Comparison of ENCODE assay signal across 22 mouse cellular contexts in genomic region chr1:150015201-150015600, GRCm38 (mm10). TPM values are rescaled to one million over a fixed set of nuclear protein-coding genes. Genes with fewer than 3 reads are reported as not detected.
DNase-seq lines count a peak whose midpoint lies in the region; ATAC-seq and TF ChIP-seq lines count a peak whose summit lies in the region.
"Had no signal": no experiment of that assay in that cellular context is flagged by ENCODE, and none has a peak within 500 bp of the region (broad histone marks: within the 10 kb centered on the region; RNA-seq: fewer than 3 reads in every experiment).

No protein-coding gene starts in this region.

- H3K4me3 ChIP-seq in kidney, adult 2 months (ENCODE audit: insufficient read depth, low read depth, low read length): no peak overlapping the region
- H3K4me3 ChIP-seq in kidney, postnatal 0 days (replicated peaks; ENCODE audit: low read depth, low read length): no peak overlapping the region
- no peak overlapping the region for H3K4me3 ChIP-seq in forebrain, embryonic 12.5 days (replicated peaks)

- TF ChIP-seq CTCF in kidney, adult 2 months (conservative IDR thresholded peaks at IDR 0.05; ENCODE audit: insufficient read depth, insufficient read length, low read depth, low read length): no peak
- TF ChIP-seq CTCF in kidney, postnatal 0 days (IDR thresholded peaks at IDR 0.05; ENCODE audit: low read depth): no peak

- no peaks in the 10 kb centered on the region for H3K27me3 ChIP-seq in kidney, adult 2 months (replicated peaks; ENCODE audit: control insufficient read depth, insufficient read depth, low read length)
- H3K27me3 ChIP-seq in kidney, postnatal 0 days (ENCODE audit: insufficient read depth, low read length): no peaks in the 10 kb centered on the region
- H3K27me3 ChIP-seq in forebrain, embryonic 12.5 days: no peaks in the 10 kb centered on the region
- H3K27me3 ChIP-seq: CH12.LX, Patski had no signal

- H3K4me1 ChIP-seq in kidney, adult 2 months (ENCODE audit: control insufficient read depth, insufficient read depth, low read length): no peaks in the 10 kb centered on the region
- no peaks in the 10 kb centered on the region for H3K4me1 ChIP-seq in kidney, postnatal 0 days (replicated peaks; ENCODE audit: insufficient read depth, low read length)
- no peaks in the 10 kb centered on the region for H3K4me1 ChIP-seq in forebrain, embryonic 12.5 days

- no peak overlapping the region for H3K27ac ChIP-seq in kidney, adult 2 months (ENCODE audit: insufficient read depth, low read depth, low read length)
- no peak overlapping the region for H3K27ac ChIP-seq in kidney, postnatal 0 days
- H3K27ac ChIP-seq in forebrain, embryonic 12.5 days: no peak overlapping the region

- WGBS in kidney, adult 2 months: 57% methylated on average over 1 of the region's 1 CpGs
- 70% methylated on average over 1 of the region's 1 CpGs for WGBS in kidney, postnatal 0 days
- WGBS in forebrain, embryonic 12.5 days: 86% methylated on average over 1 of the region's 1 CpGs

- TF ChIP-seq POLR2A in kidney, adult 2 months (IDR thresholded peaks at IDR 0.05; ENCODE audit: low read depth, low read length): no peak

- no peak overlapping the region for H3K4me2 ChIP-seq in kidney, postnatal 0 days (ENCODE audit: low read length)
- H3K4me2 ChIP-seq in forebrain, embryonic 12.5 days: no peak overlapping the region

- H3K36me3 ChIP-seq in kidney, adult 2 months (ENCODE audit: control insufficient read depth, insufficient read depth, low read length): no peaks in the 10 kb centered on the region
- no peaks in the 10 kb centered on the region for H3K36me3 ChIP-seq in kidney, postnatal 0 days (ENCODE audit: insufficient read depth, low read length)
- H3K36me3 ChIP-seq in forebrain, embryonic 12.5 days (replicated peaks): no peaks in the 10 kb centered on the region
- H3K36me3 ChIP-seq: G1E had no signal

- H3K9me3 ChIP-seq in kidney, postnatal 0 days (replicated peaks; ENCODE audit: low read length): no peaks in the 10 kb centered on the region
- no peaks in the 10 kb centered on the region for H3K9me3 ChIP-seq in forebrain, embryonic 12.5 days

- peak; percentile 19 for DNase-seq in kidney, adult 2 months
- DNase-seq in kidney, postnatal 4 days: no peak
- peak; percentile 3 for DNase-seq in kidney, adult 9 months
- no peak for DNase-seq in kidney, postnatal 14 days
- DNase-seq in kidney, postnatal 0 days (ENCODE audit: low spot score): peak; percentile 44
- DNase-seq in kidney, adult 11 months: no peak
- DNase-seq: adrenal gland, adult 2 months; adrenal gland, adult 8-10 months; adrenal gland, postnatal 10 days; adrenal gland, postnatal 14 days; adrenal gland, postnatal 25 days; adrenal gland, postnatal 36 days; B cell, adult 2 months; cerebellum, adult 11 months; cerebellum, adult 11-12 months had no signal

- H3K9ac ChIP-seq in kidney, postnatal 0 days (ENCODE audit: low read depth, low read length): no peak overlapping the region
- no peak overlapping the region for H3K9ac ChIP-seq in forebrain, embryonic 12.5 days

- no peak for ATAC-seq in kidney, postnatal 0 days (replicated peaks; ENCODE audit: low FRiP score, low read depth)
- ATAC-seq in hematopoietic stem cell, adult 5-6 weeks (replicated peaks in 1 of 2; ENCODE audit: insufficient read depth in 1 of 2, low FRiP score in 2 of 2, low TSS enrichment in 1 of 2, low read depth in 1 of 2, poor library complexity in 2 of 2, severe bottlenecking in 2 of 2): peak; percentile 54 to 77; a peak in 3 of 4 replicates
- ATAC-seq in forebrain, embryonic 12.5 days (ENCODE audit: low FRiP score): no peak
- ATAC-seq: activated CD4-positive, CD25-positive, alpha-beta regulatory T cell, adult 4 months; CD4-positive, CD25-positive, alpha-beta regulatory T cell, adult 4 months had no signal

RNA-seq across cellular contexts. Expression of gene Pla2g4a, which starts 54.1 kb away (rescaled TPM):
- 2.1 and 3.4 TPM in 2 replicates for polyA plus RNA-seq in kidney, adult 2 months (2012; rRNA removed)
- 58.0 and 59.1 TPM in 2 replicates for polyA plus RNA-seq in kidney, postnatal 0 days (2015; fragmentation: Nextera tagmentation; extraction: Ambion mirVana)
- 77.1 and 193 TPM in 2 replicates for total RNA-seq in hematopoietic stem cell, adult 5-6 weeks (2017)
- polyA plus RNA-seq in forebrain, embryonic 12.5 days (2016; fragmentation: Nextera tagmentation; extraction: Ambion mirVana): 2.7 and 3.1 TPM in 2 replicates
- polyA plus RNA-seq: CD4-positive, CD25-positive, alpha-beta regulatory T cell, adult 4 months; G1E had no signal

Comparison
In these comparisons a context has a peak if more than half of its experiments do, and no peak if none do; other contexts are left out.
1. DNase-seq: peak in kidney, adult 2 months (single experiment), kidney, adult 9 months (single experiment) and kidney, postnatal 0 days (single experiment); none in kidney, postnatal 4 days (0 of 2), kidney, postnatal 14 days (single experiment) and kidney, adult 11 months (single experiment).
2. RNA of gene Pla2g4a, which starts 54.1 kb away (polyA plus RNA-seq): 58.0 to 59.1 TPM in kidney, postnatal 0 days; 2.1 to 3.4 TPM in kidney, adult 2 months and 2.7 to 3.1 TPM in forebrain, embryonic 12.5 days; every median in the first group is over 10 times any median in the second.
3. ATAC-seq: peak in hematopoietic stem cell, adult 5-6 weeks (2 of 2); none in kidney, postnatal 0 days (single experiment) and forebrain, embryonic 12.5 days (single experiment).